Mouse (Mus musculus) liver, postnatal 0 days (tissue): Measurements from ENCODE around the gene Tmem262. TPM values are rescaled to one million over a fixed set of nuclear protein-coding genes. Genes with fewer than 3 reads are reported as not detected.

ENCODE experiments used
- ATAC-seq: fragments of 200-750 bp; cut with Nextera tagmentation; 2 replicates; pipeline ENCODE4 v1.8.0; 2017; ENCODE audit warnings: mild to moderate bottlenecking, moderate library complexity
- DNase-seq: peaks from one replicate; pipeline ENCODE4 v3.0.0-alpha.2; 2016
- H3K27ac ChIP-seq: fragments of 300-500 bp; sonication (generic); 2 replicates; pipeline ENCODE4 v1.5.1; 2014; ENCODE audit warnings: antibody characterized with exemption, moderate library complexity, mild to moderate bottlenecking, low read depth
- H3K27me3 ChIP-seq: fragments of 300-500 bp; sonication (generic); 2 replicates; pipeline ENCODE4 v1.6.1; 2014; ENCODE audit warnings: low read length, control low read depth, mixed read lengths; ENCODE audit not compliant: insufficient read depth
- H3K36me3 ChIP-seq: fragments of 300-500 bp; sonication (generic); replicated peaks from 2 replicates; pipeline ENCODE4 v1.6.1; 2014; ENCODE audit warnings: mild to moderate bottlenecking, control low read depth, low read length, moderate library complexity, mixed read lengths; ENCODE audit not compliant: insufficient read depth
- H3K4me1 ChIP-seq: fragments of 300-500 bp; sonication (generic); 2 replicates; pipeline ENCODE4 v1.6.1; 2014; ENCODE audit warnings: antibody characterized with exemption, mild to moderate bottlenecking, control low read depth; ENCODE audit not compliant: insufficient read depth
- H3K4me2 ChIP-seq: fragments of 300-500 bp; sonication (generic); 2 replicates; pipeline ENCODE4 v1.6.1; 2014; ENCODE audit warnings: low read depth, mild to moderate bottlenecking, low read length, moderate library complexity, mixed read lengths
- H3K4me3 ChIP-seq: fragments of 300-500 bp; sonication (generic); 2 replicates; pipeline ENCODE4 v1.5.1; 2014; ENCODE audit warnings: low read depth, low read length
- H3K9ac ChIP-seq: fragments of 300-500 bp; sonication (generic); replicated peaks from 2 replicates; pipeline ENCODE4 v1.6.1; 2014; ENCODE audit warnings: mild to moderate bottlenecking, moderate library complexity
- H3K9me3 ChIP-seq: fragments of 300-500 bp; sonication (generic); 2 replicates; pipeline ENCODE4 v1.6.1; 2016; ENCODE audit warnings: mild to moderate bottlenecking, control low read depth, low read length, mixed read lengths
- CTCF ChIP-seq: sonication (generic); IDR thresholded peaks from 2 replicates; pipeline ENCODE4 v1.5.1; 2016; ENCODE audit warnings: antibody characterized with exemption, low read depth
- EP300 ChIP-seq: IDR thresholded peaks from 2 replicates; pipeline ENCODE4 v1.6.1; 2016; ENCODE audit warnings: antibody characterized with exemption, low read depth, mild to moderate bottlenecking
- WGBS: fragments of 180-500 bp; shearing (Covaris S2); extraction: QIAGEN DNeasy Blood & Tissue Kit; methylation state at CpG from one replicate; pipeline ENCODE4 v1.1.7; 2014; ENCODE audit not compliant: insufficient replicate concordance; 5-methylcytosine and 5-hydroxymethylcytosine counted together
- polyA plus RNA-seq: library from polyadenylated mRNA; unstranded; fragments of >200 nt; fragmentation: Nextera tagmentation; extraction: Ambion mirVana; gene quantifications from 2 replicates; pipeline ENCODE4 v1.2.1, GENCODE M21; 2015

The Tmem262 gene
- polyA plus RNA-seq, 1 experiment from 2014 or later = not detected

GRCm38 (mm10) chr19:6104476-6104875 is 24.6 kb downstream of the Tmem262 start:
- no peak overlapping the region for H3K4me2 ChIP-seq
- no peak overlapping the region; the same call in 1 of the 2 replicates for H3K9ac ChIP-seq
- 49% methylated on average over 4 of the region's 4 CpGs for WGBS
- TF ChIP-seq CTCF (no peak), EP300 (no peak)
- no peaks in the 10 kb centered on the region for H3K9me3 ChIP-seq
- no peak overlapping the region for H3K4me3 ChIP-seq
- no peaks in the 10 kb centered on the region for H3K36me3 ChIP-seq
- no peak for ATAC-seq
- 0 out of 2 replicates have a peak overlapping the region, but pooled peaks have one; percentile 9 for H3K27ac ChIP-seq
- DNase-seq = no peak
- H3K27me3 ChIP-seq = no peaks in the 10 kb centered on the region
- H3K4me1 ChIP-seq = peaks cover 29% of the 10 kb centered on the region

DNA sequence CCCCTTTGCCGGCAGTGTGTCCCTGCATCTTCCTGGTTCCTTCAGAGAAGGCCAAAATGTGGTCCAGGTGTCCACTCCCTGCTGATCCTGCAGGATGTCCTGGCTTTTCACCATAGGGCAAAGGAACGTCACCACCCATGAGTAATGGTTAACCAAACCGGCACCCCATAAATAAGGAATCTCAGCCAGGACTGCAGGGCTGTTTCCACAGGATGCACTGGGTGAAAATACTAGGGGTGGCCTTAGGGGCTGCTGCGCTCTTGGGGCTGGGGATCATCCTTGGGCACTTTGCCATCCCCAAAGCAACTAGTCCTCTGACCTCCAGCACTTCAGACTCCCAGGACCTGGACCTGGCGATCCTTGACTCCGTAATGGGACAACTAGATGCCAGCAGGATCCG is 25.8 kb downstream of the Tmem262 start, which contains the start of gene Naaladl1:
Gene Naaladl1, plus strand, starts transcription at position 197 of the 400 bp plus-strand sequence.
- H3K27me3 ChIP-seq = no peaks in the 10 kb centered on the region
- no peak within 1 kb of the TSS; the same call in 1 of the 2 replicates for H3K9ac ChIP-seq
- ATAC-seq = no peak
- H3K36me3 ChIP-seq = no peaks in the 10 kb centered on the region
- WGBS = 70% methylated on average over 7 of the region's 7 CpGs
- no peak within 1 kb of the TSS for H3K27ac ChIP-seq
- TF ChIP-seq EP300 = no peak
- TF ChIP-seq CTCF = no peak
- H3K4me2 ChIP-seq = no peak within 1 kb of the TSS
- peaks cover 29% of the 10 kb centered on the region for H3K4me1 ChIP-seq
- no peak within 1 kb of the TSS for H3K4me3 ChIP-seq
- DNase-seq = no peak
- H3K9me3 ChIP-seq = no peaks in the 10 kb centered on the region

DNA sequence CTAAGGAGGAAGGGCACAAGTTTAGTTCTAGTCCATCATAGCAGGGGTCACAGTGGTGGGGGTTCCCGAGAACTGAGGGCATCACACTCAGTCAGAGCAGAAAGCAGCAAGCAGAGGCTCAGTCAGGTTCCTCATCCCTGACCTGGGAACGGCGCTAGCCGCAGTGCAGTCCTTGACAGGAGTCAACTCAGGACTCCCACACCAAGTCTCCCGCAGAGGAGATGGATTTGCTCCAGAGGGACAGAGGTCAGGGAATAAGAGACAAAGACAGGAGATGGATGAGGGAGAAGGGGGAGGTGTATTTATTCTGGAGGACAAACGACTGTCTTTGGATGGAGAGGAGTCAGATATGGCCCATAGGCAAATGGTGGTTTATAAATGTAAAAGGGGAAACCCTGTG is 33.3 kb downstream of the Tmem262 start:
- WGBS = 67% methylated on average over 6 of the region's 6 CpGs
- TF ChIP-seq EP300 (no peak), CTCF (no peak)
- H3K36me3 ChIP-seq = peaks cover 15% of the 10 kb centered on the region
- H3K9ac ChIP-seq = no peak overlapping the region
- H3K27ac ChIP-seq = no peak overlapping the region
- ATAC-seq (no peak), DNase-seq (no peak)
- no peak overlapping the region for H3K4me2 ChIP-seq
- H3K27me3 ChIP-seq = no peaks in the 10 kb centered on the region
- H3K4me1 ChIP-seq = peaks cover 12% of the 10 kb centered on the region
- no peaks in the 10 kb centered on the region for H3K9me3 ChIP-seq
- H3K4me3 ChIP-seq = no peak overlapping the region

DNA sequence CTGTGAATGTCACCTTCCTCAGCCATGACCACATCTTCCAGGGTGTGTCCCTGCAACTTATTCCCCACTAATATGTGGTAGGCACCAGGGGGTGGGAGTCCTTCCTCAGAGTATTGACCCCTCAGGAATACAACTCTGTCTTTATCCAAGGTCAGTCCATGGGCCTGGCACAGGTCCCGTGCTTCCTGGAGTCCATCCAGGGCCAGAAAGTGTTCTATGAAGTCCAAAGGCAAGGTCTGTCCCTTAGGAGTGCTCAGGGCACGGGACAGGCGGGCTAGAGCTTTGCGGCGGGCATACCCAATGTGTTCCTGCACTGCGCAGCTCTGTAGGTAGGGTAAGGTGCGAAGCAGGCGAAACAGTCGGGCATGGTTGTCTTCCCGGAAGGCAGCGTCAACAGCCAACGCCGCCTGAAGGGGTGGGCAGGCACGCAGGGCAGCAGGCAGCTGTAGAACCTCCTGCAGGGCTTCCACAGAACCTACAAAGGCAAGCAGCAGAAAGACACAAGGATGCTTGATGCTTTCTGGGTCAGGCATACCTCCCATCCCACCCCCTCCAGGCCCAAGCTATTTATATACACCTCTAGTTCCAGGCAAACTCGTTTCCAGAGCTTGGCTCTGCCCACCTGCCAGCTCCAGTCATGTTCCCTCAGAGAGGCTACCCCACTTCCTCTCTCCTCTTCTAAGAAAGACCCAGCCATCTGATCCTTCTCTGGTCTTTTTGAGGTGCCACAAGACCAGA is 36.4 kb downstream of the Tmem262 start:
- Histone ChIP-seq H3K4me2 (peak overlapping the region; percentile 100), H3K9ac (peak overlapping the region; percentile 86), H3K36me3 (peaks cover 22% of the 10 kb centered on the region), H3K9me3 (no peaks in the 10 kb centered on the region), H3K27ac (no peak overlapping the region), H3K4me1 (peaks cover 17% of the 10 kb centered on the region), H3K27me3 (no peaks in the 10 kb centered on the region), H3K4me3 (no peak overlapping the region)
- no peak for DNase-seq
- no peak for ATAC-seq
- TF ChIP-seq EP300 (no peak), CTCF (no peak)
- WGBS = 87% methylated on average over 14 of the region's 15 CpGs

- ATAC-seq (no peak), DNase-seq (no peak)
- 7% methylated on average over 32 of the region's 32 CpGs for WGBS
- H3K4me2 ChIP-seq = peak overlapping the region; percentile 100
- H3K4me3 ChIP-seq = peak overlapping the region; percentile 86
- H3K36me3 ChIP-seq = peaks cover 22% of the 10 kb centered on the region
- no peaks in the 10 kb centered on the region for H3K27me3 ChIP-seq
- H3K9ac ChIP-seq = peak overlapping the region; percentile 86
- TF ChIP-seq EP300 = no peak
- no peak for TF ChIP-seq CTCF
- peak overlapping the region; percentile 94 for H3K27ac ChIP-seq
- H3K9me3 ChIP-seq = no peaks in the 10 kb centered on the region
- H3K4me1 ChIP-seq = peaks cover 17% of the 10 kb centered on the region
Observed at GRCm38 (mm10) chr19:6117346-6117985, 37.6 kb downstream of the Tmem262 start.

DNA sequence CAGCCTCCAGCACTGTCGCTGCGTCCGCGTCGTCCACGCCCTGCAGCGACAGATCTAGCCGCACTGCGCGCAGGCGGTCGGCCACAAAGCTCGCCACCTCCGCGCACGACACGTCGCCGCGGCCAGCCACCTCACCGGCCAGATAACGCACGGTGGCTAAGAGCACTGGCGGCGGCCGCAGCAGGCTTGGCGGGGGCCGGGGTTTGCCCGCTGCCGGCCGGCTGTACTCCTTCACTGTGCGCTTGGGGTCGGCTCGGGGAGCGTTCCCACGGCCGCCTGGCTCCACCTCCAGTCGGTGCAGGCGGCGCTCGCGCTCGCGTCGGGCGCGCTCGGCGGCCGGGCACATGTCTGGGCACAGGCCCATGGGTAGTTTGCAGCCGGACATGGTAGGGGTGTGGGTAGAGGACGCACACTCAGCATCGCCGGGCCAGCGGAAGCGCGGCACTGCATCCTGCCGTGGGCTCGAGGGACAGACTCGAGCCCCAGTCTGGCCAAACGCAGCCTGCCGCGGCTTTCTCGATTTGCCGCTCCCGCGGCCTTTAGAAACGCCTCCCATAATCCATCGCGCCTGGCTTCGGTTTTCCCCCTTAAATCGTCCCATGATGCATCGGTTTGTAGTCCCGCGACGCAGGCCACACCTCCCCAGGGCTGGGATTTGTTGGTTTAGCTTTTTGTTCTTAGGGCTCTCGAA is 38.3 kb downstream of the Tmem262 start, which contains the start of gene Sac3d1:
Gene Sac3d1, minus strand, starts transcription at position 665 of the 691 bp plus-strand sequence.
- Histone ChIP-seq H3K27ac (peak within 1 kb of the TSS; percentile 94), H3K27me3 (no peaks in the 10 kb centered on the region), H3K4me2 (peak within 1 kb of the TSS; percentile 100), H3K36me3 (peaks cover 22% of the 10 kb centered on the region), H3K4me1 (peaks cover 17% of the 10 kb centered on the region), H3K9me3 (no peaks in the 10 kb centered on the region), H3K9ac (peak within 1 kb of the TSS; percentile 86), H3K4me3 (peak within 1 kb of the TSS; percentile 86)
- 1% methylated on average over 73 of the region's 77 CpGs for WGBS
- TF ChIP-seq CTCF = peak; percentile 17
- TF ChIP-seq EP300 = peak; percentile 38; the same call in 1 of the 2 replicates
- ATAC-seq (peak; percentile 83), DNase-seq (peak; percentile 89)
